ENCODE assay signal across 21 mouse cellular contexts in the genomic region with DNA sequence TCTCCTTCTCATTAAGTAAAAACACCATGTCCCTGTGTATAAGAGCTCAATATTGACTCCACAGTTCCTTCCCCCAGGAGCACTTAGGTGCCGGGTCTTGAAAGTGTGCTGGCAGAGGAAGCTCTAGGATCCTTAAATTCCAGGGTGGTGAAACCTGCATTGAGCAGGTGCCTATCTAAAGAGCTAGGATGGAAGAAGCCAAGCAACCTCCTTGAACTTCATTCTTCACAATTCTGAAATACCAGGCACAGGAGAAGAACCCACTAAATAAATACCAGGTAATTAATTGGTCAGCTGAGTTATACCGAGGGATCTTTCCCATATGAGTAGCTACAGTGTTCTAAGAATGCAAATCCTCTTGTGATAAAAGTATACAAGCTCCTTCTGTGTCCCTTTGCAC.
DNase-seq lines count a peak whose midpoint lies in the region; ATAC-seq and TF ChIP-seq lines count a peak whose summit lies in the region.
"Had no signal": no experiment of that assay in that cellular context is flagged by ENCODE, and none has a peak within 500 bp of the region (broad histone marks: within the 10 kb centered on the region; RNA-seq: fewer than 3 reads in every experiment).

No protein-coding gene starts in this region.

- ATAC-seq in lung, embryonic 15.5 days (ENCODE audit: borderline replicate concordance, extremely low read depth, low FRiP score, low TSS enrichment) = no peak
- peak; percentile 49; the same call in 1 of the 2 replicates for ATAC-seq in lung, embryonic 16.5 days (ENCODE audit: low read depth)
- no peak for ATAC-seq in kidney, embryonic 15.5 days (replicated peaks; ENCODE audit: low FRiP score)
- ATAC-seq: forebrain, embryonic 13.5 days; forebrain, embryonic 15.5 days had no signal

- H3K4me1 ChIP-seq in lung, adult 2 months (ENCODE audit: control insufficient read depth, insufficient read depth, low read length) = peaks cover 6% of the 10 kb centered on the region
- H3K4me1 ChIP-seq in lung, embryonic 15.5 days = peaks cover 9% of the 10 kb centered on the region
- H3K4me1 ChIP-seq in lung, embryonic 16.5 days (replicated peaks; ENCODE audit: control insufficient read depth, insufficient read depth, low read length) = peaks cover 11% of the 10 kb centered on the region
- H3K4me1 ChIP-seq in kidney, embryonic 15.5 days = no peaks in the 10 kb centered on the region; the same call in 1 of the 2 replicates
- H3K4me1 ChIP-seq: embryonic facial prominence, embryonic 10.5 days; embryonic facial prominence, embryonic 12.5 days; forebrain, embryonic 13.5 days had no signal

- no peak overlapping the region for H3K4me2 ChIP-seq in lung, embryonic 15.5 days
- H3K4me2 ChIP-seq in lung, embryonic 16.5 days (ENCODE audit: low read depth, low read length) = no peak overlapping the region
- H3K4me2 ChIP-seq in kidney, embryonic 15.5 days = no peak overlapping the region
- H3K4me2 ChIP-seq: embryonic facial prominence, embryonic 12.5 days; forebrain, embryonic 13.5 days; forebrain, embryonic 15.5 days had no signal

- no peaks in the 10 kb centered on the region for H3K9me3 ChIP-seq in lung, embryonic 15.5 days
- H3K9me3 ChIP-seq in lung, embryonic 16.5 days (ENCODE audit: control insufficient read depth, low read length) = no peaks in the 10 kb centered on the region
- H3K9me3 ChIP-seq in kidney, embryonic 15.5 days (replicated peaks) = no peaks in the 10 kb centered on the region
- H3K9me3 ChIP-seq: embryonic facial prominence, embryonic 10.5 days; embryonic facial prominence, embryonic 12.5 days; forebrain, embryonic 13.5 days; forebrain, embryonic 15.5 days had no signal

- 75% methylated on average over 2 of the region's 2 CpGs for WGBS in lung, adult 2 months
- 60% methylated on average over 2 of the region's 2 CpGs for WGBS in lung, embryonic 15.5 days
- WGBS in lung, embryonic 16.5 days = 49% methylated on average over 2 of the region's 2 CpGs
- 90% methylated on average over 2 of the region's 2 CpGs for WGBS in kidney, embryonic 15.5 days

- no peak overlapping the region for H3K9ac ChIP-seq in lung, embryonic 15.5 days
- H3K9ac ChIP-seq in lung, embryonic 16.5 days (ENCODE audit: low read length) = no peak overlapping the region
- no peak overlapping the region for H3K9ac ChIP-seq in kidney, embryonic 15.5 days
- H3K9ac ChIP-seq: embryonic facial prominence, embryonic 12.5 days; forebrain, embryonic 13.5 days; forebrain, embryonic 15.5 days had no signal

- peak; percentile 27 for DNase-seq in lung, adult 2 months
- no peak for DNase-seq in lung, postnatal 14 days
- DNase-seq in lung, postnatal 25 days (ENCODE audit: low spot score) = peak; percentile 70
- DNase-seq in cerebellum, postnatal 4 days (ENCODE audit: low spot score in 2 of 2) = no peak
- DNase-seq in right cerebral cortex, postnatal 10 days (ENCODE audit: low spot score in 2 of 2) = no peak
- DNase-seq: adrenal gland, adult 2 months; adrenal gland, postnatal 10 days; adrenal gland, postnatal 25 days; cerebellum, adult 11 months; cerebellum, adult 18-20 months; cerebellum, adult 8-10 months; cerebellum, adult 9-11 months; cerebellum, postnatal 14 days; cerebellum, postnatal 36 days had no signal

- no peaks in the 10 kb centered on the region for H3K27me3 ChIP-seq in lung, embryonic 15.5 days
- no peaks in the 10 kb centered on the region for H3K27me3 ChIP-seq in lung, embryonic 16.5 days (ENCODE audit: control insufficient read depth, insufficient read depth, low read depth, low read length)
- H3K27me3 ChIP-seq in kidney, embryonic 15.5 days = no peaks in the 10 kb centered on the region
- H3K27me3 ChIP-seq: embryonic facial prominence, embryonic 12.5 days; forebrain, embryonic 13.5 days; forebrain, embryonic 15.5 days had no signal

- TF ChIP-seq POLR2A in lung, adult 2 months (IDR thresholded peaks at IDR 0.05; ENCODE audit: borderline replicate concordance, extremely low read depth, low read depth, low read length) = no peak

- H3K4me3 ChIP-seq in lung, adult 2 months (replicated peaks; ENCODE audit: extremely low read depth, low read depth, low read length) = no peak overlapping the region
- no peak overlapping the region for H3K4me3 ChIP-seq in lung, embryonic 15.5 days
- H3K4me3 ChIP-seq in lung, embryonic 16.5 days (ENCODE audit: low read length) = no peak overlapping the region
- no peak overlapping the region for H3K4me3 ChIP-seq in kidney, embryonic 15.5 days (replicated peaks)
- H3K4me3 ChIP-seq: embryonic facial prominence, embryonic 10.5 days; embryonic facial prominence, embryonic 12.5 days; forebrain, embryonic 13.5 days; forebrain, embryonic 15.5 days had no signal

- no peaks in the 10 kb centered on the region for H3K36me3 ChIP-seq in lung, embryonic 15.5 days
- no peaks in the 10 kb centered on the region for H3K36me3 ChIP-seq in lung, embryonic 16.5 days (ENCODE audit: control insufficient read depth, insufficient read depth, low read length)
- no peaks in the 10 kb centered on the region for H3K36me3 ChIP-seq in kidney, embryonic 15.5 days
- H3K36me3 ChIP-seq: embryonic facial prominence, embryonic 10.5 days; embryonic facial prominence, embryonic 12.5 days; forebrain, embryonic 15.5 days had no signal

- peak overlapping the region; percentile 7; the same call in 1 of the 2 replicates for H3K27ac ChIP-seq in lung, embryonic 15.5 days
- peak overlapping the region; percentile 9; the same call in 1 of the 2 replicates for H3K27ac ChIP-seq in lung, embryonic 16.5 days (ENCODE audit: low read length)
- H3K27ac ChIP-seq in kidney, embryonic 15.5 days = no peak overlapping the region
- H3K27ac ChIP-seq: embryonic facial prominence, embryonic 10.5 days; embryonic facial prominence, embryonic 12.5 days; forebrain, embryonic 13.5 days; forebrain, embryonic 15.5 days had no signal

- no peak for TF ChIP-seq CTCF in lung, adult 2 months (IDR thresholded peaks at IDR 0.05; ENCODE audit: insufficient read depth, low read length)

Comparison
In these comparisons a context has a peak if more than half of its experiments do, and no peak if none do; other contexts are left out.
1. DNase-seq: peak in lung, adult 2 months (single experiment) and lung, postnatal 25 days (single experiment); none in lung, postnatal 14 days (single experiment), cerebellum, postnatal 4 days (0 of 2) and right cerebral cortex, postnatal 10 days (0 of 2).